Mouse (Mus musculus) neural tube, embryonic 14.5 days (tissue): ENCODE results near the gene Mgea5. TPM values are rescaled to one million over a fixed set of nuclear protein-coding genes. Genes with fewer than 3 reads are reported as not detected.

Experiments
- ATAC-seq: fragments of 200-750 bp; cut with Nextera tagmentation; 2 replicates; pipeline ENCODE4 v1.8.0; 2017; ENCODE audit warnings: low read depth, mild to moderate bottlenecking, moderate TSS enrichment, moderate library complexity
- H3K27ac ChIP-seq: fragments of 300-500 bp; sonication (generic); 2 replicates; pipeline ENCODE4 v1.5.1; 2014; ENCODE audit warnings: low read depth, mild to moderate bottlenecking, control low read depth, low read length, moderate library complexity, mixed read lengths
- H3K27me3 ChIP-seq: fragments of 300-500 bp; sonication (generic); 2 replicates; pipeline ENCODE4 v1.6.1; 2014; ENCODE audit warnings: low read length; ENCODE audit not compliant: control insufficient read depth, insufficient read depth
- H3K36me3 ChIP-seq: fragments of 300-500 bp; sonication (generic); 2 replicates; pipeline ENCODE4 v1.6.1; 2014; ENCODE audit warnings: low read length, mixed read lengths; ENCODE audit not compliant: control insufficient read depth, insufficient read depth
- H3K4me1 ChIP-seq: fragments of 300-500 bp; sonication (generic); 2 replicates; pipeline ENCODE4 v1.6.1; 2014; ENCODE audit warnings: low read length; ENCODE audit not compliant: control insufficient read depth, insufficient read depth
- H3K4me2 ChIP-seq: fragments of 300-500 bp; sonication (generic); 2 replicates; pipeline ENCODE4 v1.6.1; 2014; ENCODE audit warnings: mild to moderate bottlenecking, low read depth, low read length, control low read depth
- H3K4me3 ChIP-seq: fragments of 300-500 bp; sonication (generic); 2 replicates; pipeline ENCODE4 v1.5.1; 2014; ENCODE audit warnings: low read depth, low read length, control low read depth, mixed read lengths
- H3K9ac ChIP-seq: fragments of 300-500 bp; sonication (generic); replicated peaks from 2 replicates; pipeline ENCODE4 v1.6.1; 2014; ENCODE audit warnings: low read depth, mild to moderate bottlenecking, control low read depth, low read length, mixed read lengths
- H3K9me3 ChIP-seq: fragments of 300-500 bp; sonication (generic); 2 replicates; pipeline ENCODE4 v1.6.1; 2016; ENCODE audit warnings: low read length; ENCODE audit not compliant: control insufficient read depth
- WGBS: fragments of 180-500 bp; shearing (Covaris S2); extraction: QIAGEN DNeasy Blood & Tissue Kit; methylation state at CpG from one replicate; pipeline ENCODE4 v1.1.7; 2014; 5-methylcytosine and 5-hydroxymethylcytosine counted together
- polyA plus RNA-seq: library from polyadenylated mRNA; unstranded; fragments of >200 nt; fragmentation: Nextera tagmentation; extraction: Ambion mirVana; gene quantifications from 2 replicates; pipeline ENCODE4 v1.2.1, GENCODE M21; 2014

The Mgea5 gene
- polyA plus RNA-seq, 1 experiment from 2014 or later = 108 TPM

DNA sequence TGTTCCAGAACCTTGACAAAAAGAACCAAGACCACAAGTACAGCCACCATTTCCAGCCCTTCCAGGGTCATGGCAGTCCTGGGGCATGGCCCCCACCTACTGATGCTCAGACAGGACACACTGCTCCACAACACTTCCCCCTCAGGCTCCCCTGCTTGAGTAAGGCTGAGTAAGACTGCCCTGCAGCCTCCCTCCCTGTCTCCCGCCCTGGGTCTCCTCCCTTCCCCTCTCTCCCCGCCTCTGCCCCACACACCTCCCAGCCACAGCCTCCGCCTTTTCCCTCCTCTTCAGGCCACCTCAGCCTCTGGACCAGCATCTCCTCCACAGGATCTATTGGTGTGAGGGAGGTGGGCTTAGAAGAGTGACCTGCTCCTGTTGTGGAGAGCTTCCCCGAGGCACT is 19.8 kb upstream of the Mgea5 start:
- no peaks in the 10 kb centered on the region for H3K36me3 ChIP-seq
- H3K9ac ChIP-seq = no peak overlapping the region
- H3K27ac ChIP-seq = no peak overlapping the region
- H3K4me2 ChIP-seq = no peak overlapping the region
- ATAC-seq = no peak
- no peaks in the 10 kb centered on the region for H3K4me1 ChIP-seq
- no peaks in the 10 kb centered on the region for H3K27me3 ChIP-seq
- 29% methylated on average over 4 of the region's 4 CpGs for WGBS
- H3K9me3 ChIP-seq = no peaks in the 10 kb centered on the region
- H3K4me3 ChIP-seq = no peak overlapping the region

DNA sequence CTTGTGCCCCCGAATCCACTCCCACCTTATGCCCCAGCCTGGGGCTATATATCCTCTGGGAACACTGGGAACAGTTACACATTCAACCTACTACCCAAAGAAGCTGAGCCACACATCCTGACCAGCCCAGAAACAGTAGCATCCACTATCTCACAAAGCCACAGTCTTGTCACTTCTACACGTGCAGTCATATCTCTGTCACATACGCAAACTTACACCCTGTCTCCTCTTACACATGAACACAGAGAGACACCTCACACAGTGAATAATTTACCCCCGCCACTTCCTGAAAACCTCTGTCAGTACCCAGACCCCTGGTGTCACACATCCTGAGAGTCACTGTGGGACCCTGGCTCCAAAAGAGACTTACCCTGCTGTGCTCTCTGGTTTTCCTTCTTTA is 19.1 kb upstream of the Mgea5 start:
- Histone ChIP-seq H3K36me3 (no peaks in the 10 kb centered on the region), H3K4me1 (no peaks in the 10 kb centered on the region), H3K9ac (no peak overlapping the region), H3K9me3 (no peaks in the 10 kb centered on the region), H3K27ac (no peak overlapping the region), H3K4me3 (no peak overlapping the region), H3K27me3 (no peaks in the 10 kb centered on the region), H3K4me2 (no peak overlapping the region)
- 73% methylated on average over 4 of the region's 4 CpGs for WGBS
- no peak for ATAC-seq

GRCm38 (mm10) chr19:45796879-45797278 is 13.2 kb upstream of the Mgea5 start:
- H3K4me3 ChIP-seq = no peak overlapping the region
- WGBS = 69% methylated on average over 15 of the region's 15 CpGs
- no peak for ATAC-seq
- H3K27ac ChIP-seq = no peak overlapping the region
- no peaks in the 10 kb centered on the region for H3K36me3 ChIP-seq
- H3K4me1 ChIP-seq = no peaks in the 10 kb centered on the region
- no peak overlapping the region for H3K4me2 ChIP-seq
- H3K27me3 ChIP-seq = no peaks in the 10 kb centered on the region
- H3K9ac ChIP-seq = no peak overlapping the region
- H3K9me3 ChIP-seq = no peaks in the 10 kb centered on the region

DNA sequence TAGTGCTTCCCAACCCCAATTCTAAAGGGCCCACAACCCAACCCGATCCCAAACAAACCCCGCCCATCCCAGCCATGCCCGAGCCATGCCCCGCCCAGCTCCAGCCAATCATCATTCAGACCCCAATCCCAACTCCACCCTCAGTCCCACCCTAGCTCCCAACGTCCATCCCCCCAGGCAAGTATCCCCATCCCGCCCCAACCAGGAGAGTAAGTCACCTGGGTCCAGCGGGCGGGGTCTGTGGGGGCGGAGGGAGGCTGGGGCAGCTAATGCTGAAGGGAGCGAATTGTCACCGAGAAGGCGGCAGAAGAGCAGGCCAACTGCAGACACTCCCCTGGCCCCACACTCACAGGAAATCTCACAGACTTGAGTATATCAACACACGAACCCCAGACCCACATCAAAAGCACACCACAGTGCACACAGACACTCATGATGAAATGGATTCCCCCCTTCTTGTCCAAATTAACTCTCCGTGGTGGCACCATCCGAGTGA is 12.5 kb upstream of the Mgea5 start:
- Histone ChIP-seq H3K36me3 (no peaks in the 10 kb centered on the region), H3K9ac (no peak overlapping the region), H3K4me2 (no peak overlapping the region), H3K27ac (no peak overlapping the region), H3K9me3 (no peaks in the 10 kb centered on the region), H3K4me3 (no peak overlapping the region), H3K4me1 (no peaks in the 10 kb centered on the region), H3K27me3 (no peaks in the 10 kb centered on the region)
- ATAC-seq = no peak
- whole genome bisulfite sequencing = 10% methylated on average over 15 of the region's 15 CpGs

DNA sequence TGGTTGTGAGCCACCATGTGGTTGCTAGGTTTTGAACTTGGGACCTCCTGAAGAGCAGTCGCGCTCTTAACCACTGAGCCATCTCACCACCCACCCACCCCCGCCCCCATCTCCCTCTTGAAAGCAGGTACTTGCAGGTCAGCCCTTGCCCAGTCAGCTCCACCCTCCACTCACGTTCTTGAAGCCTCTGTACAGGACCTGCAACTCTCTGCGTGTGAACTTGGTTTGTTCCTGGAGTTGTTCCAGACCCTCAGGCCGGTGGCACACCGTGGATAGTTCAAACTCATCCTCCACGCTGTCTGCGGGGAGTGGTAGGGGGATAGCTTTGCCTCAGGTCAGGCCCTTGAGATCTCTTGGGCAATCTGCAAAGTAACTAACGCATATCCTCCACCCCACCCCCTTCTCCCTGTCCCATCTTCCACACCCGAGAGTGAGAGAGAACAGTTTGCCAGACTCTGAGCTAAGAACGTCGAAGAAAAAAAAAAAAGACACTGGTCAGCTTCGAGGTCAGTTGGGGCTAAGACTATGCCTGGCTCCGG is 11.8 kb upstream of the Mgea5 start:
- H3K27ac ChIP-seq = no peak overlapping the region
- H3K9me3 ChIP-seq = no peaks in the 10 kb centered on the region
- H3K4me2 ChIP-seq = no peak overlapping the region
- no peak for ATAC-seq
- H3K4me1 ChIP-seq = no peaks in the 10 kb centered on the region
- H3K36me3 ChIP-seq = no peaks in the 10 kb centered on the region
- no peak overlapping the region for H3K9ac ChIP-seq
- H3K27me3 ChIP-seq = no peaks in the 10 kb centered on the region
- WGBS = 36% methylated on average over 15 of the region's 15 CpGs
- no peak overlapping the region for H3K4me3 ChIP-seq

DNA sequence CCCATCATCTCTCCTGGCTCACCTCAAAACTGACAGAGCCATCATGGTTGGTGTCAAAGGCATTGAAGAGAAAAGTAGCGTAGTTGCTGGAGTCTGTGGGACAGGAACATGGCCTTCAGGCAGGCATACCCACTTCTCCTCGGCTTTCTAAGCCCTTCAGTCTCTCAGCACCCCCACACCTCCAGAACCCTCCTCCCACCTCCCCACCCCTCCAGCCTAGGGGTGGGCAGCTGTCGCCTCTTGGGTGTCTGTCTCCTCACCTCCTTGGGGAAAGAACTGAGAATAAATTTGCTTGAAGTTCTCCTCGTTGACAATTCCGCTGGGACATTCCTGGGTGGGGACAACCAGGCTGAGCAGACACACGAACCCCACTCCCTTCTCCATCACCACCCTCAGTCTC is 11.1 kb upstream of the Mgea5 start:
- H3K4me1 ChIP-seq = no peaks in the 10 kb centered on the region
- no peak overlapping the region for H3K27ac ChIP-seq
- 85% methylated on average over 6 of the region's 6 CpGs for WGBS
- no peak overlapping the region for H3K4me2 ChIP-seq
- H3K4me3 ChIP-seq = no peak overlapping the region
- no peak for ATAC-seq
- H3K9ac ChIP-seq = no peak overlapping the region
- no peaks in the 10 kb centered on the region for H3K9me3 ChIP-seq
- no peaks in the 10 kb centered on the region for H3K36me3 ChIP-seq
- no peaks in the 10 kb centered on the region for H3K27me3 ChIP-seq

DNA sequence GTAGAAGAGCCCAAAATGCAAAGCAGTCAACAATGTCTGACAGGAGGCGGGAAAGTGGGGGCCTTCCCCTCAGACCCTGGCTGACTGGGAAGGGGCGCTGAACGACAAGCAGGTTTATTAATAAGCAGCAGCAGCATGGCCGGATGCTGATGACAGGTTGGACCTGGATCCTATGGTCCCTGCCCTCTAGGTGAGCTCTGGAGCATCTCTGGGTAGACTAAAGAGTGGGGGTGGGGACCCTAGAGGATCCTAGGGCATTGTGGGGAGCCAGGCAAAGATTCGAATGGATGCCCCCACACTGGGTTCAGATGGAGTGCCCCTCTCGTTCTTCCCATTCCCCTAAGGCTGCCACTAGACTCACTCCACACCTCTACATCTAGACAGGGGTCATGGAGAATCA is 8.8 kb upstream of the Mgea5 start:
- no peaks in the 10 kb centered on the region for H3K4me1 ChIP-seq
- H3K4me2 ChIP-seq = no peak overlapping the region
- no peaks in the 10 kb centered on the region for H3K27me3 ChIP-seq
- ATAC-seq = no peak
- H3K9ac ChIP-seq = no peak overlapping the region
- no peaks in the 10 kb centered on the region for H3K36me3 ChIP-seq
- no peak overlapping the region for H3K27ac ChIP-seq
- WGBS = 95% methylated on average over 6 of the region's 6 CpGs
- no peaks in the 10 kb centered on the region for H3K9me3 ChIP-seq
- H3K4me3 ChIP-seq = no peak overlapping the region

- 85% methylated on average over 13 of the region's 13 CpGs for WGBS
- no peaks in the 10 kb centered on the region for H3K4me1 ChIP-seq
- no peak overlapping the region for H3K4me2 ChIP-seq
- ATAC-seq = no peak
- H3K9ac ChIP-seq = no peak overlapping the region
- H3K9me3 ChIP-seq = no peaks in the 10 kb centered on the region
- no peaks in the 10 kb centered on the region for H3K27me3 ChIP-seq
- no peak overlapping the region for H3K4me3 ChIP-seq
- H3K27ac ChIP-seq = no peak overlapping the region
- no peaks in the 10 kb centered on the region for H3K36me3 ChIP-seq
These were observed 6.5 kb upstream of the Mgea5 start for GRCm38 (mm10) chr19:45789888-45790874.

DNA sequence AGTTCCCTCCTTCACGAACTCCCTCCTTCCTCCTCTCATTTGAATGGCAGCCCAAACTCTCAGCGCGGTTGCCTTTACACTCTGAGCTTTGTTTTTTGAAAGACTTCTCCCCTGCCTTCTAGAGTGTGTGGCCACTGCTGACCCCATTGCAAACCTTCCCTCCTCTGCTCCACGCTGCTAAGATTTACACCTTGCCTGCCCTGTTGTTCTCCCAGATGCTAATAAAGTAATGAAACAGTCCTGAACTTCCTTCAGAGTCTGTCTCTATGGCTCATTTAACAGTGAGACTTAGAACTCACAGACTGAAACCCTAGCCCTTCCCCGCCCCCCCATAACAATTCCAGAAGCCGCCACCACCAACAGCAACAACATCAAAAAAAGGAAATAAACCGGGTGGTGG is 5.7 kb upstream of the Mgea5 start:
- H3K9me3 ChIP-seq = no peaks in the 10 kb centered on the region
- no peaks in the 10 kb centered on the region for H3K27me3 ChIP-seq
- no peak overlapping the region for H3K4me2 ChIP-seq
- no peaks in the 10 kb centered on the region for H3K4me1 ChIP-seq
- no peaks in the 10 kb centered on the region for H3K36me3 ChIP-seq
- WGBS = 42% methylated on average over 7 of the region's 7 CpGs
- H3K27ac ChIP-seq = no peak overlapping the region
- H3K9ac ChIP-seq = no peak overlapping the region
- no peak overlapping the region for H3K4me3 ChIP-seq
- ATAC-seq = no peak
